Comparison of ENCODE assay signal across 8 mouse cellular contexts in genomic region chr13:104229181-104229580, GRCm38 (mm10). TPM values are rescaled to one million over a fixed set of nuclear protein-coding genes. Genes with fewer than 3 reads are reported as not detected.
DNase-seq lines count a peak whose midpoint lies in the region; ATAC-seq lines count a peak whose summit lies in the region.

No protein-coding gene starts in this region.

- peaks cover 3% of the 10 kb centered on the region; the same call in 1 of the 2 replicates for H3K36me3 ChIP-seq in kidney, embryonic 14.5 days (ENCODE audit: control insufficient read depth, insufficient read depth, low read length)
- no peaks in the 10 kb centered on the region for H3K36me3 ChIP-seq in hindbrain, embryonic 13.5 days
- H3K36me3 ChIP-seq in midbrain, embryonic 12.5 days = peaks cover 7% of the 10 kb centered on the region

- no peaks in the 10 kb centered on the region for H3K9me3 ChIP-seq in kidney, embryonic 14.5 days (ENCODE audit: control insufficient read depth, low read length)
- no peaks in the 10 kb centered on the region for H3K9me3 ChIP-seq in hindbrain, embryonic 13.5 days
- H3K9me3 ChIP-seq in midbrain, embryonic 12.5 days = no peaks in the 10 kb centered on the region

- DNase-seq in kidney, postnatal 14 days = no peak
- no peak for DNase-seq in urinary bladder, postnatal 4 days (ENCODE audit: low spot score in 2 of 2)
- DNase-seq in adrenal gland, adult 18-20 months (ENCODE audit: low spot score in 2 of 2) = no peak
- DNase-seq in adrenal gland, adult 2 months = no peak

- H3K27me3 ChIP-seq in kidney, embryonic 14.5 days (ENCODE audit: control insufficient read depth, insufficient read depth, low read length) = no peaks in the 10 kb centered on the region
- no peaks in the 10 kb centered on the region for H3K27me3 ChIP-seq in hindbrain, embryonic 13.5 days
- H3K27me3 ChIP-seq in midbrain, embryonic 12.5 days = no peaks in the 10 kb centered on the region

- H3K27ac ChIP-seq in kidney, embryonic 14.5 days (ENCODE audit: low read depth, low read length) = no peak overlapping the region
- no peak overlapping the region for H3K27ac ChIP-seq in brown adipose tissue, adult 24 weeks (replicated peaks; ENCODE audit: low read depth, low read length)
- H3K27ac ChIP-seq in hindbrain, embryonic 13.5 days = no peak overlapping the region
- H3K27ac ChIP-seq in midbrain, embryonic 12.5 days (replicated peaks) = 0 out of 2 replicates have a peak overlapping the region, but pooled peaks have one; percentile 54

- ATAC-seq in kidney, embryonic 14.5 days (ENCODE audit: low FRiP score, low TSS enrichment) = peak; percentile 56; the same call in 1 of the 2 replicates
- ATAC-seq in hindbrain, embryonic 13.5 days (ENCODE audit: low FRiP score) = 0 out of 2 replicates have a peak, but pooled peaks have one; percentile 24
- ATAC-seq in midbrain, embryonic 12.5 days (ENCODE audit: low FRiP score, low read depth) = peak; percentile 35

- peak overlapping the region; percentile 83 for H3K4me3 ChIP-seq in kidney, embryonic 14.5 days (ENCODE audit: low read length)
- peak overlapping the region; percentile 65 for H3K4me3 ChIP-seq in brown adipose tissue, adult 24 weeks (ENCODE audit: insufficient read depth, low read depth, low read length)
- peak overlapping the region; percentile 74 for H3K4me3 ChIP-seq in hindbrain, embryonic 13.5 days
- H3K4me3 ChIP-seq in midbrain, embryonic 12.5 days = peak overlapping the region; percentile 81

- H3K9ac ChIP-seq in kidney, embryonic 14.5 days (ENCODE audit: low read depth, low read length) = peak overlapping the region; percentile 85
- H3K9ac ChIP-seq in hindbrain, embryonic 13.5 days = peak overlapping the region; percentile 67
- H3K9ac ChIP-seq in midbrain, embryonic 12.5 days (replicated peaks) = peak overlapping the region; percentile 71

- H3K4me1 ChIP-seq in kidney, embryonic 14.5 days (ENCODE audit: control insufficient read depth, insufficient read depth, low read length) = peaks cover 9% of the 10 kb centered on the region
- no peaks in the 10 kb centered on the region for H3K4me1 ChIP-seq in brown adipose tissue, adult 24 weeks (ENCODE audit: control insufficient read depth, insufficient read depth, insufficient read length, low read length)
- peaks cover 16% of the 10 kb centered on the region for H3K4me1 ChIP-seq in hindbrain, embryonic 13.5 days (replicated peaks)
- H3K4me1 ChIP-seq in midbrain, embryonic 12.5 days = peaks cover 12% of the 10 kb centered on the region

- H3K4me2 ChIP-seq in kidney, embryonic 14.5 days (replicated peaks; ENCODE audit: low read depth, low read length) = peak overlapping the region; percentile 73
- peak overlapping the region; percentile 73 for H3K4me2 ChIP-seq in hindbrain, embryonic 13.5 days
- H3K4me2 ChIP-seq in midbrain, embryonic 12.5 days (replicated peaks) = peak overlapping the region; percentile 79

- WGBS in kidney, embryonic 14.5 days = 5% methylated on average over 15 of the region's 15 CpGs
- WGBS in hindbrain, embryonic 13.5 days = 8% methylated on average over 15 of the region's 15 CpGs
- WGBS in midbrain, embryonic 12.5 days = 8% methylated on average over 15 of the region's 15 CpGs

RNA-seq across cellular contexts. Expression of gene Ppwd1, which starts 0.5 kb away (rescaled TPM):
- polyA plus RNA-seq in kidney, embryonic 14.5 days (2014; fragmentation: Nextera tagmentation; extraction: Ambion mirVana) = 19.5 and 21.9 TPM in 2 replicates
- polyA plus RNA-seq in brown adipose tissue, adult 24 weeks (2012; ENCODE audit: insufficient read depth, insufficient read length, missing spikeins) = 11.2 and 11.9 TPM in 2 replicates
- 9.0 and 9.6 TPM in 2 replicates for polyA plus RNA-seq in hindbrain, embryonic 13.5 days (2015; fragmentation: Nextera tagmentation; extraction: Ambion mirVana)
- polyA plus RNA-seq in midbrain, embryonic 12.5 days (2016; fragmentation: Nextera tagmentation; extraction: Ambion mirVana) = 13.2 and 13.6 TPM in 2 replicates
- 10 to 100 TPM; 13.1 to 13.3 TPM for total RNA-seq in adrenal gland, adult 18-20 months (2021)
- 10 to 100 TPM; 12.7 to 14.2 TPM for total RNA-seq in adrenal gland, adult 2 months (2021)
- polyA plus RNA-seq in adrenal gland, adult 2 months (2012; rRNA removed) = 0.24 and 0.44 TPM in 2 replicates

RNA-seq across cellular contexts. Expression of gene Cenpk, which starts 0.8 kb away (rescaled TPM):
- polyA plus RNA-seq in kidney, embryonic 14.5 days (2014; fragmentation: Nextera tagmentation; extraction: Ambion mirVana) = 80.3 and 123 TPM in 2 replicates
- polyA plus RNA-seq in brown adipose tissue, adult 24 weeks (2012; ENCODE audit: insufficient read depth, insufficient read length, missing spikeins) = 1.3 TPM in 1 of 2 replicates, not detected in the other
- 16.6 and 18.6 TPM in 2 replicates for polyA plus RNA-seq in hindbrain, embryonic 13.5 days (2015; fragmentation: Nextera tagmentation; extraction: Ambion mirVana)
- polyA plus RNA-seq in midbrain, embryonic 12.5 days (2016; fragmentation: Nextera tagmentation; extraction: Ambion mirVana) = 64.0 and 68.2 TPM in 2 replicates
- 1 to 10 TPM; 1.6 to 1.8 TPM for total RNA-seq in adrenal gland, adult 18-20 months (2021)
- 1 to 10 TPM; 1.5 to 1.9 TPM for total RNA-seq in adrenal gland, adult 2 months (2021)
- 0.12 and 0.21 TPM in 2 replicates for polyA plus RNA-seq in adrenal gland, adult 2 months (2012; rRNA removed)

RNA-seq across cellular contexts. Expression of gene Trim23, which starts 50.6 kb away (rescaled TPM):
- 16.1 and 23.1 TPM in 2 replicates for polyA plus RNA-seq in kidney, embryonic 14.5 days (2014; fragmentation: Nextera tagmentation; extraction: Ambion mirVana)
- 10.4 and 11.1 TPM in 2 replicates for polyA plus RNA-seq in brown adipose tissue, adult 24 weeks (2012; ENCODE audit: insufficient read depth, insufficient read length, missing spikeins)
- polyA plus RNA-seq in hindbrain, embryonic 13.5 days (2015; fragmentation: Nextera tagmentation; extraction: Ambion mirVana) = 33.6 and 34.2 TPM in 2 replicates
- 28.6 and 30.9 TPM in 2 replicates for polyA plus RNA-seq in midbrain, embryonic 12.5 days (2016; fragmentation: Nextera tagmentation; extraction: Ambion mirVana)
- 10 to 100 TPM; 15.2 to 16.3 TPM for total RNA-seq in adrenal gland, adult 18-20 months (2021)
- total RNA-seq in adrenal gland, adult 2 months (2021) = 10 to 100 TPM; 12.6 to 20.2 TPM
- 0.56 and 0.67 TPM in 2 replicates for polyA plus RNA-seq in adrenal gland, adult 2 months (2012; rRNA removed)

RNA-seq across cellular contexts. Expression of gene Trappc13, which starts 50.9 kb away (rescaled TPM):
- 65.4 and 65.5 TPM in 2 replicates for polyA plus RNA-seq in kidney, embryonic 14.5 days (2014; fragmentation: Nextera tagmentation; extraction: Ambion mirVana)
- 34.1 and 40.2 TPM in 2 replicates for polyA plus RNA-seq in brown adipose tissue, adult 24 weeks (2012; ENCODE audit: insufficient read depth, insufficient read length, missing spikeins)
- polyA plus RNA-seq in hindbrain, embryonic 13.5 days (2015; fragmentation: Nextera tagmentation; extraction: Ambion mirVana) = 66.3 and 68.2 TPM in 2 replicates
- 78.4 and 84.9 TPM in 2 replicates for polyA plus RNA-seq in midbrain, embryonic 12.5 days (2016; fragmentation: Nextera tagmentation; extraction: Ambion mirVana)
- total RNA-seq in adrenal gland, adult 18-20 months (2021) = 10 to 100 TPM; 58.9 to 72.0 TPM
- total RNA-seq in adrenal gland, adult 2 months (2021) = 10 to 100 TPM; 57.8 to 61.8 TPM
- polyA plus RNA-seq in adrenal gland, adult 2 months (2012; rRNA removed) = 2.6 and 5.3 TPM in 2 replicates

RNA-seq across cellular contexts. Expression of gene Adamts6, which starts 58.5 kb away (rescaled TPM):
- 2.8 and 4.8 TPM in 2 replicates for polyA plus RNA-seq in kidney, embryonic 14.5 days (2014; fragmentation: Nextera tagmentation; extraction: Ambion mirVana)
- 0.17 and 1.5 TPM in 2 replicates for polyA plus RNA-seq in brown adipose tissue, adult 24 weeks (2012; ENCODE audit: insufficient read depth, insufficient read length, missing spikeins)
- 1.6 and 1.8 TPM in 2 replicates for polyA plus RNA-seq in hindbrain, embryonic 13.5 days (2015; fragmentation: Nextera tagmentation; extraction: Ambion mirVana)
- polyA plus RNA-seq in midbrain, embryonic 12.5 days (2016; fragmentation: Nextera tagmentation; extraction: Ambion mirVana) = 2.9 and 4.6 TPM in 2 replicates
- total RNA-seq in adrenal gland, adult 18-20 months (2021) = 1 to 10 TPM; 1.5 to 2.0 TPM
- 1 to 10 TPM; 1.7 to 4.0 TPM for total RNA-seq in adrenal gland, adult 2 months (2021)
- polyA plus RNA-seq in adrenal gland, adult 2 months (2012; rRNA removed) = 1.00 and 1.1 TPM in 2 replicates
